Mouse (Mus musculus) neural tube, embryonic 12.5 days (tissue): Measurements from ENCODE around the gene Prss57. TPM values are rescaled to one million over a fixed set of nuclear protein-coding genes. Genes with fewer than 3 reads are reported as not detected.

Experiments used
- ATAC-seq: fragments of 200-750 bp; cut with Nextera tagmentation; 2 replicates; pipeline ENCODE4 v1.8.0; 2017; ENCODE audit warnings: low read depth, mild to moderate bottlenecking, moderate TSS enrichment, moderate library complexity; ENCODE audit not compliant: low FRiP score
- H3K27ac ChIP-seq: fragments of 300-500 bp; sonication (generic); 2 replicates; pipeline ENCODE4 v1.5.1; 2016
- H3K27me3 ChIP-seq: fragments of 300-500 bp; sonication (generic); replicated peaks from 2 replicates; pipeline ENCODE4 v1.6.1; 2016; ENCODE audit warnings: mild to moderate bottlenecking
- H3K36me3 ChIP-seq: fragments of 300-500 bp; sonication (generic); 2 replicates; pipeline ENCODE4 v1.6.1; 2016; ENCODE audit warnings: mild to moderate bottlenecking
- H3K4me1 ChIP-seq: fragments of 300-500 bp; sonication (generic); 2 replicates; pipeline ENCODE4 v1.6.1; 2016
- H3K4me2 ChIP-seq: fragments of 300-500 bp; sonication (generic); replicated peaks from 2 replicates; pipeline ENCODE4 v1.6.1; 2016; ENCODE audit warnings: mild to moderate bottlenecking
- H3K4me3 ChIP-seq: fragments of 300-500 bp; sonication (generic); 2 replicates; pipeline ENCODE4 v1.5.1; 2016
- H3K9ac ChIP-seq: fragments of 300-500 bp; sonication (generic); 2 replicates; pipeline ENCODE4 v1.6.1; 2016; ENCODE audit warnings: mild to moderate bottlenecking
- H3K9me3 ChIP-seq: fragments of 300-500 bp; sonication (generic); 2 replicates; pipeline ENCODE4 v1.6.1; 2016; ENCODE audit warnings: mild to moderate bottlenecking
- WGBS: fragments of 180-500 bp; shearing (Covaris S2); methylation state at CpG from one replicate; pipeline ENCODE4 v1.1.7; 2016; 5-methylcytosine and 5-hydroxymethylcytosine counted together
- polyA plus RNA-seq: library from polyadenylated mRNA; unstranded; fragments of >200 nt; fragmentation: Nextera tagmentation; extraction: Ambion mirVana; gene quantifications from 2 replicates; pipeline ENCODE4 v1.2.1, GENCODE M21; 2016

Prss57 gene
- polyA plus RNA-seq, 1 experiment from 2014 or later, result 0.16 TPM

DNA sequence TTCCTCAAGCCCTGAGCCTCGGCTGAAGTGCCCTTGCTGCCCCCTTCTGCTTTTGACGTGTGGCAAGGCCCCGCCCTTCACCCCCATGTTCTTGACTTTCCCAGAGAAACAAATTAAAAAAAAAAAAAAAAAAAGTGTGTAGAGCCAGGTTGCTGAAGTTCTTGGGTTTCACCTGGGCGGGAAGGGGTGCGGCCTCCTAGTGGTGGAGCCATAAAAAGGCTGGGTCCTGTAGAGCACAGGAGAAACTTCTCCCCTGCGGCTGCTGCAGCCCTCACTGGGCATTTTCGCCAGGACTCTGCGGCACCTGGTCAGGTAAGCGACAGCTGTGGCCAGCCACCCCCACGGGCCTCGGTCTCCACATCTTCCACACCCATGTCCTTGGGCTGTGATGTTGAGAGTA is 30.0 kb upstream of the Prss57 start, which contains the start of gene Misp:
Misp (plus strand) TSS at position 208 of the 400 bp plus-strand sequence.
- WGBS, result 68% methylated on average over 11 of the region's 11 CpGs
- Histone ChIP-seq H3K27me3 (no peaks in the 10 kb centered on the region), H3K4me2 (no peak within 1 kb of the TSS), H3K9ac (no peak within 1 kb of the TSS), H3K27ac (no peak within 1 kb of the TSS), H3K4me1 (peaks cover 12% of the 10 kb centered on the region; the same call in 1 of the 2 replicates), H3K36me3 (peaks cover 46% of the 10 kb centered on the region), H3K9me3 (no peaks in the 10 kb centered on the region), H3K4me3 (no peak within 1 kb of the TSS)
- no peak for ATAC-seq

DNA sequence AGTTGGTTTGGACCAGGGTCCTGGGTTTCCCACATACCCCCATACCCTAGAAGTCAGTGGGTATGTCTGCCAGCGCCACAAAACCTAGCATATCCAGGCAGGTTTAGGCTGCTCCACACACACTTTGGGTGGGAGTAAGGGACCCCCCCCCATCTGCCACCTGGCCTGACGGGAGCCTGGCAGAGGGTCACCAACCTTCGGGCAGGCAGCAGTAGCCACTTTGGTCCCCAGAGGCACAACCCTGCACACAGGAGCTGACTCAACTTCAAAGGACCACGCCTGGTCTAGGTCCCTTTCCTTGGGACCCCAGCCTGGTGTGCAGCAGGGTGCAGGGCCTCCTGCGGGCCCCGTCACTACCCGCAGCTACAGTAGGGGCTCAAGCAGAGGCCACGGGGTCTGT is 29.5 kb upstream of the Prss57 start:
- Histone ChIP-seq H3K36me3 (peaks cover 51% of the 10 kb centered on the region), H3K9ac (no peak overlapping the region), H3K4me3 (no peak overlapping the region), H3K27me3 (no peaks in the 10 kb centered on the region), H3K27ac (no peak overlapping the region), H3K4me2 (no peak overlapping the region), H3K4me1 (peaks cover 12% of the 10 kb centered on the region; the same call in 1 of the 2 replicates), H3K9me3 (no peaks in the 10 kb centered on the region)
- ATAC-seq, result no peak
- 85% methylated on average over 8 of the region's 8 CpGs for WGBS

DNA sequence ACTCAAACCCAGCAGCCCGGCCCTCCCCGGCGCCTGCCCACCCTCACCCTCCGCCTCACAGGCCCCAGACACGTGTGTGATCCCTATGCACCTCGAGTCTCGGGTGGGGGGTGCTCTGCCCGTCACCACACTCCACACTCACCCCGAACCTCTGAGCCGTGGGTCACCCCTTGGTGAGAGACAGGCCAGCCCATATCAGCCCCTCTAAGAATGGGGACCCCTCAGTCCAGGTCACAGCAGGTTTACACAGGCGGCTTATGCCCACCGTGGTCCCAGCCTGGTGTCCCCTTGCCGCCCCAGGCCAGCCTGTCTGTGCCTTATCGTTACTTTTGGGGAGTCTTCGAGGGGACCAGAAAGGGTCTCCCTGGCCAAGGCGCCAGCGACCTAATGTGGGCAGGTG is 28.8 kb upstream of the Prss57 start:
- Histone ChIP-seq H3K9ac (peak overlapping the region; percentile 26; the same call in 1 of the 2 replicates), H3K27me3 (no peaks in the 10 kb centered on the region), H3K4me1 (peaks cover 12% of the 10 kb centered on the region; the same call in 1 of the 2 replicates), H3K4me2 (no peak overlapping the region), H3K9me3 (no peaks in the 10 kb centered on the region), H3K4me3 (no peak overlapping the region), H3K27ac (no peak overlapping the region), H3K36me3 (peaks cover 55% of the 10 kb centered on the region)
- 92% methylated on average over 17 of the region's 17 CpGs for WGBS
- no peak for ATAC-seq

DNA sequence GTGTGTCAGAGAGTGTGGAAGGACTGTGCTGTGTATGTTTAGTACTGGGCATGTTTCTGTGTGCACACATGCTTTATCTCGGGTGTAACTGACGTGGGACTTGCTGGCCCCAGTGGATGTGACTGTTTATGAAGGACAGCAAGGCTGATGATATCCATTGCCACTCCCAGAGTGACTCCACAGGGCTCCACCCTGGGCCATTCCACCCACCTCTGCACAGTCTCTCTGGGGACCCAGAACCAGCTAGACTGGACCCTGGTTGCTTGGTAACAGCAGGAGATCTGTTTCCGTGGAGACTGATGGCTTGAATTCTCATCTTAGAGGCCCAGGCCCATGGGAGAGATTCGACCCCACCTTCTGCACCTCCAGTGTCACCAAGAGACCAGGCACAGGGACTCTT is 27.5 kb upstream of the Prss57 start:
- Histone ChIP-seq H3K9me3 (no peaks in the 10 kb centered on the region), H3K9ac (no peak overlapping the region), H3K4me1 (peaks cover 12% of the 10 kb centered on the region; the same call in 1 of the 2 replicates), H3K36me3 (peaks cover 55% of the 10 kb centered on the region), H3K4me2 (no peak overlapping the region), H3K27ac (no peak overlapping the region), H3K4me3 (no peak overlapping the region), H3K27me3 (no peaks in the 10 kb centered on the region)
- 72% methylated on average over 4 of the region's 4 CpGs for WGBS
- no peak for ATAC-seq

DNA sequence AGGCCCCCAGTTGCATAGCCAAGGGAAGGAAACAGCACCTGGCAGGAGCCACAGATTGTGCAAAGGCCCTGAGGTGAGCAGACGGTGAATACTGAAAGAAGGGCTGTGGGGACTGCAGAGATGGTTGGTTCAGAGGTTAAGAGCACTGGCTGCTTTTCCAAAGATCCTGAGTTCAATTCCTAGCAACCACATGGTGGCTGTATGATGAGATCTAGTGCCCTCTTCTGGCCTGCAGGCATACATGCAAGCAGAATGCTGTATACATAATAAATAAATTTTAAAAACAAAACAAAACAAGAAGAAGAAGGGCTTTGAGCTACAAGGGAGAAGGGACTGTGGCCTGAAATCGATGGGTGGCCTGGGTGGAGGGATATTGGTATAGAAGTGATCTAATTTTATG is 26.4 kb upstream of the Prss57 start:
- Histone ChIP-seq H3K27ac (no peak overlapping the region), H3K4me3 (no peak overlapping the region), H3K4me1 (0 out of 2 replicates have a peak, but pooled peaks cover under 1% of the 10 kb centered on the region), H3K4me2 (no peak overlapping the region), H3K36me3 (peaks cover 60% of the 10 kb centered on the region), H3K27me3 (no peaks in the 10 kb centered on the region), H3K9me3 (no peaks in the 10 kb centered on the region), H3K9ac (no peak overlapping the region)
- 80% methylated on average over 2 of the region's 2 CpGs for WGBS
- ATAC-seq, result no peak

DNA sequence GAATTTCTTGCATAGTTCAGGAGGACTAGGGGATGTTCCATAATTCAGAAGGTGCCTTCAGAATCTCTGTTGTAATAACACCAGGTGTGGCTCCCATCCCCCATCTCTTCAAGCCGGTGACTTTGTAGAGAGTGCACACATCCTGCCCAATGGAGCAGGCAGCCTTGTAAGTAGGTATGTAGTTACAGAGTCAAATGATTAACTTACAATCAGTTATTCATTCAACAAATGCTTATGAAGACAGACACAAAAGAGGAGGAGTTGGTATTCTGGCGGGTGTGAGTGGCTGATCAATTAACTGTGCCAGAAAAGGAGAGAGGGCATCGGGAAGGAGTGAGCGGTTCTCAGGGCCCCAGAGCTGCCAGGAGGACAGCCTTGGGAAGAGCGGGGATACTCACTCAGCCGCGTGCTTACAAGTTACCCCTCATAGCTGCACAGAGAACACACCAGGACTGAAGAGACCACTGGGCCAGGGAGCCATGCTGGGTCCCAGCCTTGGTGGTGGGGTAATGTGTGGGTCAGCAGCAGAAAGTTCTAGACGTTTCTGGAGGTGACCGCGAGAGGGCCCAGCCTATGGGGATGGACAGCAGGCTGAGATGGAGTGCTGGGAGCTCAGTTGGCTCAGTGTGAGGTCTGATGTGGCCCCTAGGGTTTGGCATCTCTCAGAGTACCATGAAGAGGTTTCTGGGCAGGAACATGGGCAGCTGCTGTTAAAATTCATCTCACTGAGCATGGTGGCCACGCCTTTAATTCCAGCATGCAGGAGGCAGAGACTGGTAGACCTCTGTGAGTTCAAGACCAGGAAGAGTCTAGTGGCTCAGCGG is 25.1 kb upstream of the Prss57 start:
- H3K27me3 ChIP-seq, result no peaks in the 10 kb centered on the region
- no peaks in the 10 kb centered on the region for H3K9me3 ChIP-seq
- no peak overlapping the region for H3K9ac ChIP-seq
- H3K4me3 ChIP-seq, result no peak overlapping the region
- no peak overlapping the region for H3K4me2 ChIP-seq
- H3K4me1 ChIP-seq, result no peaks in the 10 kb centered on the region
- H3K27ac ChIP-seq, result no peak overlapping the region
- peaks cover 63% of the 10 kb centered on the region for H3K36me3 ChIP-seq
- 88% methylated on average over 12 of the region's 12 CpGs for WGBS
- ATAC-seq, result no peak

DNA sequence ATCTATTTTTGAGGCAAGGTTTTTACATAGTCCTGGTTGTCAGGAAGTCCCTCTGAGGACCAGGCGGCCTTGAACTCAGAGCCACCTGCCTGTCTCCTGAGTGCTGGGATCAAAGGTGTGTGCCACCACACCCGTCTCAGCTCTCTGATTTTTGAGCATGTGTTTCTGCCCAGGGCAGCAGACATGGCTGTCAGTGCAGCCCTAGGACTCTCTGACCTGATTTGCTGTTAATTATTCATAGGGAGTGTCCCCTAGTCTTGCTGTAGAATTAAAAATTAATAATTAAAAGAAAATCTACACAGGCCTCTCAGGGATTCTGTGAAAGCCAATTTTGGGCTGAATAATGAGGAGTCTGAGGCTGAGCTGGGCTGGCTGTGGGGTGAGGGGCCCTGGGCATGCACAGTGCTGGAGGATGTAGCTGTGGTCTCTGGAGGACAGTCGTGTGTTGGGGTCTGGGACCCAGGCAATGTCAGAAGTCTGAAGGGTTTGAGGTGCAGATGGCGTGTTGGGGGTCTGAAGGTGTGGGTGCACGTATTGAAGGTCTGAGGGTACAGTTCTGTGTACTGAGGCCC is 23.6 kb upstream of the Prss57 start:
- no peaks in the 10 kb centered on the region for H3K27me3 ChIP-seq
- 84% methylated on average over 5 of the region's 5 CpGs for WGBS
- H3K36me3 ChIP-seq, result peaks cover 64% of the 10 kb centered on the region
- no peak overlapping the region for H3K4me2 ChIP-seq
- H3K9me3 ChIP-seq, result no peaks in the 10 kb centered on the region
- no peak overlapping the region for H3K9ac ChIP-seq
- no peak overlapping the region for H3K4me3 ChIP-seq
- no peak for ATAC-seq
- H3K27ac ChIP-seq, result no peak overlapping the region
- H3K4me1 ChIP-seq, result no peaks in the 10 kb centered on the region

DNA sequence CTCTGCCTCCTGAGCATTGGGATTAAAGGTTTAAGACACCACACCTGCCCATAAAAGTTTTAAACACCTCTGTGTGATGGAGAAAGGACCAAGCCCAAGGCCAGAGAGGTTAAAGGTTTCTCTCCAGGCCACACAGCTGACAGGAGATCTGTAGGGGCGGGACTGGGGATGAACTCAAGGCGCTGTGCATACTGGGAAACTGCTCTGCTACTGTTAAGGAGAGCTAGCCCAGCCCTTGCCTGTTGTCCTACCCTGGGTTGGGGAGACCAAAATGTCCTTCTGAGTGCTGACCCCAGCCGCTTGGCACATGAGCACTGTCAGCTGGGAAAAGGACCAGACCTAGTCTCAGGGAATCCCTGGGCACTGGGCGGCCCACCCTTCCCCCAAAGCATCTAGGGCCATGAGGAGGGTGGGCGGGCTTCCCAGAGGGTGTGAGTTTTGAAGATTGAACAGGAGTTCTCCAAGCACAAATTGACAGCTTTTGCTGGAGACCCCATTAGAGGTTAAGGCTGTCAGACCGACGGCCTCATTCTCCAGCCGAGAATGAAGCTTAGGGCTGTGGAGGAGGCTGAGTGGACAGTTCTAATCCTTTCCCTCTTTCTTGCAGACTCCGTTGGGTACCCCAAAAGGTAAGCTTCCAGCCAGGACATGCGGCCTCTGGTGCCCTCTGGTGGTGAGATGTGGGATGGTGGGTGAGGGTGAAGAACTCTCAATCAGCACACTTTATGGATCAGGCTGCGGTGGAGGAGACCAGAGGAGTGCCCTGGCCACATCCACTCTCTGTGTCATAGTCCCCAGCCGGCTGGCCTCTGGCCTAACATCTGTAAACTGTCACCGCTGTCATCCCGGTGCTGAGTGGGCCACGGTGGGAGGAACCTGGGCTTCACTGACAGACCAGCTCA is 21.2 kb upstream of the Prss57 start:
- Histone ChIP-seq H3K4me3 (no peak overlapping the region), H3K9ac (no peak overlapping the region), H3K36me3 (peaks cover 72% of the 10 kb centered on the region), H3K4me2 (no peak overlapping the region), H3K4me1 (peaks cover 12% of the 10 kb centered on the region), H3K9me3 (no peaks in the 10 kb centered on the region), H3K27me3 (no peaks in the 10 kb centered on the region), H3K27ac (0 out of 2 replicates have a peak overlapping the region, but pooled peaks have one; percentile 0)
- peak; percentile 46; the same call in 1 of the 2 replicates for ATAC-seq
- 33% methylated on average over 15 of the region's 15 CpGs for WGBS

DNA sequence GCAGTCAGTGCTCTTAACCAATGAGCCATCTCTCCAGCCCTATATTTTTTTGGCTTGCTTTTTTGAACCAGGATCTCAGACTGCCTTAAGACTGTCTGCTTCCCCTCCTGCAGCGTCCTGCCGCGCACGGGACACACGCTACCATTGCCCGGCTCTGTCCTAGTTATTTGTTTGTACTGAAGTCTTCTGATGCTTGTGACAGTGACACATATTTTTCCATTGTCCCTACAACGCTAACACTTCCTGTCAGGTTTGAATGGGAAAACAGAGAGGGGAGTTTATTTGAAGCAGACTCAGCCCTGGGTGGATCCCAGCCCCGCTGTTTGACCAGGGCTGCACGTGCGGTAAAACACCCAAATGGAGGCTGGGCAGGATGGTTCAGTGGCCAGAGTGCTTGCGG is 18.0 kb upstream of the Prss57 start:
- Histone ChIP-seq H3K27ac (no peak overlapping the region), H3K4me3 (no peak overlapping the region), H3K27me3 (no peaks in the 10 kb centered on the region), H3K9ac (no peak overlapping the region), H3K9me3 (no peaks in the 10 kb centered on the region), H3K36me3 (peaks cover 55% of the 10 kb centered on the region), H3K4me2 (no peak overlapping the region), H3K4me1 (peaks cover 44% of the 10 kb centered on the region)
- no peak for ATAC-seq
- 90% methylated on average over 11 of the region's 11 CpGs for WGBS

DNA sequence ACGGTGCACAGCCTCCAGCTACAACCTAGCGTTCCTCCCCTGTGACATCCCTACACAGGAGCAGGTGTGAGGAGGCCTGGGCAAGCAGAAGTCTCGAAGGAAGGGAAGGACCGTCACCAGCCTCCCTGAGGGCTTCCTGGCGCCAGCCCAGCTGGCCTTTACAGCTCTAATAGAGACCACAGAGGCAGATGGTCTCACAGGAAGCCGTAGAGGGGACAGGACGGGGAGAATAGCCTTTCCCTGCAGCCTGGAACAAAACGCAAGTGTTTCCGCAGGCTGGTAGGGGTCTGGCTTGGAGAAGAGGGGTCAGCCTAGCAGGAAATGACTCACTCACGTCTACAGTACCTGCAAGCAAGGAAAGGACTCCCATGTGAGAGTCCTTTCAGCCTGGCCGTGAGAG is 17.1 kb upstream of the Prss57 start:
- Histone ChIP-seq H3K4me1 (peaks cover 53% of the 10 kb centered on the region), H3K4me3 (no peak overlapping the region), H3K9ac (no peak overlapping the region), H3K36me3 (peaks cover 55% of the 10 kb centered on the region), H3K27ac (peak overlapping the region; percentile 68; the same call in 1 of the 2 replicates), H3K4me2 (peak overlapping the region; percentile 9; the same call in 1 of the 2 replicates), H3K27me3 (no peaks in the 10 kb centered on the region), H3K9me3 (no peaks in the 10 kb centered on the region)
- WGBS, result 40% methylated on average over 11 of the region's 11 CpGs
- no peak for ATAC-seq

DNA sequence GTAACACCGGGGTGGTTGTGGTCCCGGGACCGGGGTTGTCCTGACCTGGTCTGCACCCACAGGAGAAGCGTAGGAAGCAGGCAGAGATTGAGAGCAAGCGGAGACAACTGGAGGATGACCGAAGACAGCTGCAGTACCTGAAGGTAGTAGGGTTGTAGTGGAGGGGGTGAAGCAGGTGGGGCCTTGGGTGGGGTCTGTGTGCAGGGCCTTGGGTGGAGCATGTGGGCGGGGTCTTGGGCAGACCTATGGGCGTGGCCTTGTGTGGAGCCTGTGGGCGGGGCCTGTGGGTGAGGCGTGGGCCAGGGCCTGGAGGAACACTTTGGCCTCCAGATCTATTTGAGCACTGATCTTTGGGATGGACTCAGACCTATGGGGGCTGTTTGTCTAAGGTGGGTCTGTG is 16.2 kb upstream of the Prss57 start:
- Histone ChIP-seq H3K9me3 (no peaks in the 10 kb centered on the region), H3K9ac (0 out of 2 replicates have a peak overlapping the region, but pooled peaks have one; percentile 8), H3K36me3 (peaks cover 50% of the 10 kb centered on the region), H3K4me2 (peak overlapping the region; percentile 9; the same call in 1 of the 2 replicates), H3K27ac (no peak overlapping the region; the same call in 1 of the 2 replicates), H3K27me3 (no peaks in the 10 kb centered on the region), H3K4me1 (peaks cover 61% of the 10 kb centered on the region), H3K4me3 (no peak overlapping the region)
- 84% methylated on average over 10 of the region's 10 CpGs for WGBS
- no peak for ATAC-seq

DNA sequence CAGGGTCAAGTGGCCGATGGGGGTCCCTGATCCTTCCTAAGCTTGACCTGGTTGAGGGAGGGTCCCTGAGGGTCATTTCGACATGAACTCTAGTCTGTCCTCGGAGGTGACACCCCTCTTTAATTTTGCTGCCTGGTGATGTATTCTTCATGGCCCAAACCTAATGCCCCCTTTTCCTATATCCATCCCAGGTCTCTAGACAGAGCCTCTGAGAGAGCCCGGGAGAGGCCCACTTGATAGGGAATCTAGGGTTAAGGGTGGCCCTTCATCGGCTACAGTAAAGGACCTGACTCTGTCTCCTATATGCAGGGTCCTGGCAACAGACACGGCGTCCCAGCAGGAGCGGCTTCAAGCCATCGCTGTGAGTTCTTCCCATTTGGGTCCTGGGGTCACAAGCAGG is 15.6 kb upstream of the Prss57 start:
- Histone ChIP-seq H3K9ac (no peak overlapping the region), H3K9me3 (no peaks in the 10 kb centered on the region), H3K4me1 (peaks cover 67% of the 10 kb centered on the region), H3K4me3 (no peak overlapping the region), H3K27ac (no peak overlapping the region), H3K27me3 (no peaks in the 10 kb centered on the region), H3K4me2 (no peak overlapping the region), H3K36me3 (peaks cover 45% of the 10 kb centered on the region)
- 92% methylated on average over 9 of the region's 9 CpGs for WGBS
- ATAC-seq, result no peak
